Mouse (Mus musculus): ENCODE results near the gene Ccdc171. TPM values are rescaled to one million over a fixed set of nuclear protein-coding genes. Genes with fewer than 3 reads are reported as not detected.
"Not testable (repeated sequence)": the region's sequence is repeated elsewhere in the genome, so short reads cannot be mapped to it uniquely, and the experiment has no call there.

Gene Ccdc171
- polyA plus RNA-seq, 1 experiment from 2014 or later = 4.7 TPM

DNA sequence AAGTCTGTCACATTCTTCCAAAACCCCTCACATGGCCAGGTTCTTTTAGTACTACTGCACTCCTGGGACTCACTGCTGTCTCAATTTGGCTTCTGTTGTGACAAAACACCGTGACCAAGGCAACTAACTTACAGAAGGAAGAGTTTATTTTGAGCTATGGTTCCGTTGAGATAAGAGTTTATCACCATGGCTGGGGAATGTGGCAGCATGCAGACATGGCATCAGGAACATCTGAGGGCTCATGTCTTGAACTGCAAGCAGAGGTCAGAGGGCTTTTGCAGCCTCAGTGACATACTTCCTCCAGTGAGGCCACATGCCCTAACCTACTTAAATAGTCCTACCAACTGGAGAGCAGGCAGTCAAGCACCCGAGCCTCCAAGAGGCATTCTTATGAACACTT lies 51.0 kb downstream of the Ccdc171 start:
- no peaks in the 10 kb centered on the region for H3K27me3 ChIP-seq (ENCODE audit: control insufficient read depth, insufficient read depth, low read length)
- no peak for ATAC-seq (ENCODE audit: low FRiP score, low TSS enrichment)
- no peaks in the 10 kb centered on the region for H3K4me1 ChIP-seq (ENCODE audit: control insufficient read depth, insufficient read depth, low read length)
- H3K4me3 ChIP-seq (replicated peaks; ENCODE audit: low read depth, low read length) = no peak overlapping the region
- H3K9ac ChIP-seq (replicated peaks; ENCODE audit: low read length) = no peak overlapping the region
- WGBS = 82% methylated on average over 3 of the region's 3 CpGs
- no peaks in the 10 kb centered on the region for H3K9me3 ChIP-seq (ENCODE audit: control insufficient read depth, low read length)
- no peaks in the 10 kb centered on the region for H3K36me3 ChIP-seq (ENCODE audit: control insufficient read depth, insufficient read depth, low read length)
- no peak for DNase-seq
- H3K27ac ChIP-seq (replicated peaks; ENCODE audit: low read depth, low read length) = no peak overlapping the region
- H3K4me2 ChIP-seq (ENCODE audit: low read length) = no peak overlapping the region

DNA sequence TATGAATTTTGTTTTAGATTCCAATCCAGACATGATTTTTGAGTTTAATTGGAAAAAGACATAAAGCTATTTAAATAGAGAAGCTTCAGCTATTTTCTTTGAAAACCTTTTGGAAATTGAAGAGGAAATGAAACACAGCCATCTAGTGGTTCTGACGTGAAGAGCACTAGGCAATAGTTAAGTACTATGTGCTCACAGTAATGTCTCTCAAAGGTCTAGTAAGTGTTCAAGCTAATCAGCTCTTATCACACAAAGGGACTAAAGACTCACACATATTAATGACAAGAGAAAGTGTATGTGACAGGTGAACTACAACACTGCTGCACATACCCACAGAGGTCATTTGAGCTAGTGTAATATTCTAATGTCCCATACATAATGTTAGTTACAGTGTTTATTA lies 54.8 kb downstream of the Ccdc171 start:
- ATAC-seq (ENCODE audit: low FRiP score, low TSS enrichment) (no peak), DNase-seq (peak; percentile 67)
- Histone ChIP-seq H3K9ac (replicated peaks; ENCODE audit: low read length) (no peak overlapping the region), H3K4me2 (ENCODE audit: low read length) (no peak overlapping the region), H3K36me3 (ENCODE audit: control insufficient read depth, insufficient read depth, low read length) (no peaks in the 10 kb centered on the region), H3K27me3 (ENCODE audit: control insufficient read depth, insufficient read depth, low read length) (no peaks in the 10 kb centered on the region), H3K4me3 (replicated peaks; ENCODE audit: low read depth, low read length) (no peak overlapping the region), H3K27ac (replicated peaks; ENCODE audit: low read depth, low read length) (no peak overlapping the region), H3K9me3 (ENCODE audit: control insufficient read depth, low read length) (no peaks in the 10 kb centered on the region), H3K4me1 (ENCODE audit: control insufficient read depth, insufficient read depth, low read length) (no peaks in the 10 kb centered on the region)
- WGBS = 29% methylated on average over 1 of the region's 1 CpGs

DNA sequence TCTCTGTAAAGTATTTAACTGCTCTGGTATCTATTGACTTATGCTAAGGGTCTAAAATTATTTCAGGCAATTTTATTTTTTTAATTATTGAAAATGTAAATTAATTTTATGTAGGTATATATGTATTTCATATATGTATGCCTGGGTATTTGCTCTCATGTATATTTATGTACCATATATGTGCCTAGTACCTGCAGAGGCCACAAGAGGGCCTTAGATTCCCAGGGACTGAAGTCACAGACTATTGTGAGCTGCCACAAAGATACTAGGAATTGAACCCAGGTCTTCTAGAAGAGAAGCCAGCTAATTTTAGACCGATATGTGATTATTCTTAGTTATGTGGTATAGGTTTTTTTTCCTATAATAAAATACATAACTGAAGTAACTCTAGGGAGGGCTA lies 62.2 kb downstream of the Ccdc171 start:
- Histone ChIP-seq H3K4me3 (replicated peaks; ENCODE audit: low read depth, low read length) (no peak overlapping the region), H3K9ac (replicated peaks; ENCODE audit: low read length) (no peak overlapping the region), H3K4me2 (ENCODE audit: low read length) (no peak overlapping the region), H3K27ac (replicated peaks; ENCODE audit: low read depth, low read length) (no peak overlapping the region), H3K27me3 (ENCODE audit: control insufficient read depth, insufficient read depth, low read length) (no peaks in the 10 kb centered on the region), H3K36me3 (ENCODE audit: control insufficient read depth, insufficient read depth, low read length) (no peaks in the 10 kb centered on the region), H3K9me3 (ENCODE audit: control insufficient read depth, low read length) (no peaks in the 10 kb centered on the region), H3K4me1 (ENCODE audit: control insufficient read depth, insufficient read depth, low read length) (no peaks in the 10 kb centered on the region)
- ATAC-seq (ENCODE audit: low FRiP score, low TSS enrichment) (no peak), DNase-seq (no peak)
- 98% methylated on average over 1 of the region's 1 CpGs for WGBS

DNA sequence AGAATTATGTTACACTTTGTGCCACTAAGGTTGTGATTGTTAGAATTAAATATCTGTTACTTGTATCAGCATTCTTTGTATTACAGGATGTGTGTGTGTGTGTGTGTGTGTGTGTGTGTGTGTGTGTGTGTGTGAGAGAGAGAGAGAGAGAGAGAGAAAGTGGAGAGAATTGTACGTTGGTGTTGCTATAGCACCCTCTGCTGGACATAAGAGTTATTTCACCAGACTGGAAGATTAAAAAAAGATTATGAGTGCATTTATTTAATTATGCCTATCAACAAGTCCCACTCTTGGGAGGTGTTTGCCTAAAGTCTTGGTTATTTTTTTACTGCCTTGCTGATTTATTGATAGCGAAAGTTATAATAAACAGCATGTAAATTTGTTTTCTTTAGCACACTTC lies 71.1 kb downstream of the Ccdc171 start:
- DNase-seq (peak; percentile 53), ATAC-seq (ENCODE audit: low FRiP score, low TSS enrichment) (no peak)
- Histone ChIP-seq H3K27ac (replicated peaks; ENCODE audit: low read depth, low read length) (no peak overlapping the region), H3K9me3 (ENCODE audit: control insufficient read depth, low read length) (no peaks in the 10 kb centered on the region), H3K4me3 (replicated peaks; ENCODE audit: low read depth, low read length) (no peak overlapping the region), H3K9ac (replicated peaks; ENCODE audit: low read length) (no peak overlapping the region), H3K27me3 (ENCODE audit: control insufficient read depth, insufficient read depth, low read length) (no peaks in the 10 kb centered on the region), H3K36me3 (ENCODE audit: control insufficient read depth, insufficient read depth, low read length) (no peaks in the 10 kb centered on the region), H3K4me1 (ENCODE audit: control insufficient read depth, insufficient read depth, low read length) (no peaks in the 10 kb centered on the region), H3K4me2 (ENCODE audit: low read length) (no peak overlapping the region)
- 18% methylated on average over 2 of the region's 2 CpGs for WGBS

DNA sequence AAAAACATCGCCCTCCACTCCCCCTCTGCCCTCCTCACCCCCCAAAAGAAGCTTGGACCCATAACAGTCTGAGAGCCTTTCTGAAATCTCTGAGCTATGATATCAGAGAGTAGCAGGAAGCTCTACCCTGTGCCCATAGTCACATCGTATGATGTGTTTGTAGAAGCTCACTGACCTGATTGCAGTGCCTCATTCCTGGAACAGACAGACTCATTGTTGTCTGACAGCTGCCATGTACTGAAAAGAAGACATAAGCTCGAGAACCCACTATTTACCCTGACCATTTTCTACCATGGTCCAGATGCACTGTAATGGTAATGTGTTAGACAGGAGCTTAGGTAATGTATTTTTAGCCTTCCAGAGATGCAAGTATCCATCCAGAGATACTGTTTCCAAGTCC lies 85.8 kb downstream of the Ccdc171 start:
- H3K9ac ChIP-seq (replicated peaks; ENCODE audit: low read length) = no peak overlapping the region
- H3K4me3 ChIP-seq (replicated peaks; ENCODE audit: low read depth, low read length) = no peak overlapping the region
- no peak for ATAC-seq (ENCODE audit: low FRiP score, low TSS enrichment)
- WGBS = 83% methylated on average over 3 of the region's 3 CpGs
- no peak overlapping the region for H3K4me2 ChIP-seq (ENCODE audit: low read length)
- H3K27me3 ChIP-seq (ENCODE audit: control insufficient read depth, insufficient read depth, low read length) = no peaks in the 10 kb centered on the region
- H3K27ac ChIP-seq (replicated peaks; ENCODE audit: low read depth, low read length) = no peak overlapping the region
- H3K36me3 ChIP-seq (ENCODE audit: control insufficient read depth, insufficient read depth, low read length) = no peaks in the 10 kb centered on the region
- DNase-seq = no peak
- H3K9me3 ChIP-seq (ENCODE audit: control insufficient read depth, low read length) = no peaks in the 10 kb centered on the region
- H3K4me1 ChIP-seq (ENCODE audit: control insufficient read depth, insufficient read depth, low read length) = no peaks in the 10 kb centered on the region

DNA sequence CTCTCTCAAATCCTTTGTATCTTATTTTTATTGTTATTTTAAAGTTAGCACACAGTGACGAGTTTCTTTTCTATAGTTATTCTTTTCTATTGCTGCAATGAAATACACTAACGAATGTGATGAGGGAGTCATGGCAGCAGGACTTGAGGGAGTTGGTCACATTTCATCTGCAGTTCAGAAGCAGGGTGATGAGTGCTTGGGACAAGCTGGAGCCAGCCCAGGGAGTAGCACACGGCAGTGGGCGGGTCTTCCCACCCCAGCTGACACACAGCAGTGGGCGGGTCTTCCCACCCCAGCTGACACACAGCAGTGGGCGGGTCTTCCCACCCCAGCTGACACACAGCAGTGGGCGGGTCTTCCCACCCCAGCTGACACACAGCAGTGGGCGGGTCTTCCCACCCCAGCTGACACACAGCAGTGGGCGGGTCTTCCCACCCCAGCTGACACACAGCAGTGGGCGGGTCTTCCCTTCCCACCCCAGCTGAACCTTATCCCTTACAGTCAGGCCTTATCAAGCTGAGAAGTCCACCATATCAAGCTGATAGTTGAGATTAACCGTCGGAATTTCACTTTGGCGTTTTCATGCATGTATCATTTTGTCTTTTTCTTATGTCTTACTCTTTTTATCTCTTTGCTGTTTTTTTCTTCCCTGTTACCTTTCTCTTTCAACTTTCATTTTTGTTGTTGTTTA lies 97.8 kb downstream of the Ccdc171 start:
- H3K27me3 ChIP-seq (ENCODE audit: control insufficient read depth, insufficient read depth, low read length); DNase-seq; H3K4me3 ChIP-seq (replicated peaks; ENCODE audit: low read depth, low read length); H3K36me3 ChIP-seq (ENCODE audit: control insufficient read depth, insufficient read depth, low read length); H3K27ac ChIP-seq (replicated peaks; ENCODE audit: low read depth, low read length); H3K9ac ChIP-seq (replicated peaks; ENCODE audit: low read length); H3K9me3 ChIP-seq (ENCODE audit: control insufficient read depth, low read length); ATAC-seq (ENCODE audit: low FRiP score, low TSS enrichment); H3K4me1 ChIP-seq (ENCODE audit: control insufficient read depth, insufficient read depth, low read length); H3K4me2 ChIP-seq (ENCODE audit: low read length): not testable (repeated sequence)
- 28% methylated on average over 10 of the region's 13 CpGs for WGBS

DNA sequence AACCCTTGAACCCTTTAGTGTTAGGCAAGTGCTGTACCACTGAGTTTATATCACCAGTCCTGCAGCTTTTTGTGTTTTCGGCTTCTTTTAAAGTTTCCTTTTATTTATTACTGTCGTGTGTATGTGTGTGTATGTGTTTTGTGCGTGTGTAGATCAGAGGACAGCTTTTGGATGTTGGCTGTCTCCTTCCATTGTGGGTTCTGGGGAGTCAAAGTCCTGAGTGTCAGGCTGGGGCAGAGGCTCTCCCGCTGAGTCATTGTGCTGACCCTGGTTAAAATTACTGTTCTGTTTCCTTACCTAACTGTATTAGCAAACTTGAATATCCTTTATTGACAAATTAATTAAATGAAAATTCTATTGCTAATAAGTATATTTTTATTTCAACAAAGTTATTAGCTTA lies 98.4 kb downstream of the Ccdc171 start:
- DNase-seq (no peak), ATAC-seq (ENCODE audit: low FRiP score, low TSS enrichment) (no peak)
- Histone ChIP-seq H3K27ac (replicated peaks; ENCODE audit: low read depth, low read length) (no peak overlapping the region), H3K4me2 (ENCODE audit: low read length) (no peak overlapping the region), H3K4me1 (ENCODE audit: control insufficient read depth, insufficient read depth, low read length) (no peaks in the 10 kb centered on the region), H3K27me3 (ENCODE audit: control insufficient read depth, insufficient read depth, low read length) (no peaks in the 10 kb centered on the region), H3K9me3 (ENCODE audit: control insufficient read depth, low read length) (no peaks in the 10 kb centered on the region), H3K4me3 (replicated peaks; ENCODE audit: low read depth, low read length) (no peak overlapping the region), H3K9ac (replicated peaks; ENCODE audit: low read length) (no peak overlapping the region), H3K36me3 (ENCODE audit: control insufficient read depth, insufficient read depth, low read length) (no peaks in the 10 kb centered on the region)
- 82% methylated on average over 4 of the region's 4 CpGs for WGBS

DNA sequence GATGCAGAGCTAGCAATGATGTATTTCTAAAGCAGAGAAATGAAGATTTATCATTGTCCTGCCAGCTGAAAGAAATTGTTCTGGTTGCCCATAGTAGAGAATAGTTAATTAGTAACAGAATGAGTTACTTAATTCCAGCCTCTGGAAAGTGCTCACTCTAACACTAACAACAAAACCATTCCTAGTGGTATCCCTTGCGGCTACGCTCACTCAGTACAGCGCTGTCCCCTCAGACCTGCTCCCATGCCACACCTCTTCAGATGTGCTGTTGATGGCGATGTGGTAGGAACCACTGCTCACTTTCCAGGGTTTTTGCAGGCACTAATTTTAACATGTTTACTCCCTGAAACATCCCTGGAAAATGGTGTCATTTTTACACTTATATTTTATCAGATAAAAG lies 126.1 kb downstream of the Ccdc171 start:
- H3K4me1 ChIP-seq (ENCODE audit: control insufficient read depth, insufficient read depth, low read length) = peaks cover under 1% of the 10 kb centered on the region; the same call in 1 of the 2 replicates
- 97% methylated on average over 4 of the region's 4 CpGs for WGBS

DNA sequence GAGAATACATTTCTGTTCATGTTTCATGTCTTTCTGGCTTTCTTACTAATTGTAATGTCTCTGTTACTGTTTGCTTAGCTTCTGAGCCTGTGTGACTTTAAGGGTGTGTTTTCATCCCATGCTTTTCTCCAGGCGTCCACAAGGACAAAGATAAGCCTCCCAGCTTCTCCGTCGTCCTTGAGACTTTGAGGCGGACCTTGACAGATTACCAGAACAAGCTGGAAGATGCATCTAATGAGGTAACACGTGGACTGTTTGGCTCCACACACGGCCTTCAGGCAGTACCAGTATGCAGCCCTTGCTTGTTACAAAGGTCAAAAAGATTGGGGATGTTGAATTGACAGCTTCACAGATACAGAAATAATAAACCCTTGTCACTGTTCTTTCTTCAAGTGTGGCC lies 130.1 kb downstream of the Ccdc171 start:
- DNase-seq (peak; percentile 40), ATAC-seq (ENCODE audit: low FRiP score, low TSS enrichment) (peak; percentile 18; the same call in 1 of the 2 replicates)
- Histone ChIP-seq H3K4me2 (ENCODE audit: low read length) (no peak overlapping the region), H3K27ac (replicated peaks; ENCODE audit: low read depth, low read length) (no peak overlapping the region), H3K9me3 (ENCODE audit: control insufficient read depth, low read length) (no peaks in the 10 kb centered on the region), H3K36me3 (ENCODE audit: control insufficient read depth, insufficient read depth, low read length) (no peaks in the 10 kb centered on the region), H3K27me3 (ENCODE audit: control insufficient read depth, insufficient read depth, low read length) (no peaks in the 10 kb centered on the region), H3K4me1 (ENCODE audit: control insufficient read depth, insufficient read depth, low read length) (peaks cover 8% of the 10 kb centered on the region; the same call in 1 of the 2 replicates), H3K9ac (replicated peaks; ENCODE audit: low read length) (no peak overlapping the region), H3K4me3 (replicated peaks; ENCODE audit: low read depth, low read length) (no peak overlapping the region)
- 6% methylated on average over 6 of the region's 6 CpGs for WGBS

More for the DNA sequence above, 126.1 kb downstream of the Ccdc171 start:
- no peaks in the 10 kb centered on the region for H3K9me3 ChIP-seq (ENCODE audit: control insufficient read depth, low read length)
- H3K27ac ChIP-seq (replicated peaks; ENCODE audit: low read depth, low read length) = no peak overlapping the region
- DNase-seq (no peak), ATAC-seq (ENCODE audit: low FRiP score, low TSS enrichment) (no peak)
- H3K36me3 ChIP-seq (ENCODE audit: control insufficient read depth, insufficient read depth, low read length) = no peaks in the 10 kb centered on the region
- H3K9ac ChIP-seq (replicated peaks; ENCODE audit: low read length) = no peak overlapping the region
- no peak overlapping the region for H3K4me3 ChIP-seq (replicated peaks; ENCODE audit: low read depth, low read length)
- H3K27me3 ChIP-seq (ENCODE audit: control insufficient read depth, insufficient read depth, low read length) = no peaks in the 10 kb centered on the region
- no peak overlapping the region for H3K4me2 ChIP-seq (ENCODE audit: low read length)
